Mouse (Mus musculus): ENCODE data around the gene Ensa.

GRCm38 (mm10) chr3:95667521-95667920 is 42.7 kb downstream of the Ensa start:
- no peak for TF ChIP-seq EP300 (IDR thresholded peaks at IDR 0.05; ENCODE audit: insufficient read depth, low read depth, low read length)
- TF ChIP-seq CTCF (IDR thresholded peaks at IDR 0.05) = no peak
- no peak for TF ChIP-seq POLR2A (IDR thresholded peaks at IDR 0.05; ENCODE audit: insufficient read depth, low read depth, low read length)

All from heart, adult 2 months (tissue).